Mouse (Mus musculus): ENCODE results near the gene Sla2.
A peak's percentile ranks its signal among the peaks of the same experiment; 100 is the strongest.

DNA sequence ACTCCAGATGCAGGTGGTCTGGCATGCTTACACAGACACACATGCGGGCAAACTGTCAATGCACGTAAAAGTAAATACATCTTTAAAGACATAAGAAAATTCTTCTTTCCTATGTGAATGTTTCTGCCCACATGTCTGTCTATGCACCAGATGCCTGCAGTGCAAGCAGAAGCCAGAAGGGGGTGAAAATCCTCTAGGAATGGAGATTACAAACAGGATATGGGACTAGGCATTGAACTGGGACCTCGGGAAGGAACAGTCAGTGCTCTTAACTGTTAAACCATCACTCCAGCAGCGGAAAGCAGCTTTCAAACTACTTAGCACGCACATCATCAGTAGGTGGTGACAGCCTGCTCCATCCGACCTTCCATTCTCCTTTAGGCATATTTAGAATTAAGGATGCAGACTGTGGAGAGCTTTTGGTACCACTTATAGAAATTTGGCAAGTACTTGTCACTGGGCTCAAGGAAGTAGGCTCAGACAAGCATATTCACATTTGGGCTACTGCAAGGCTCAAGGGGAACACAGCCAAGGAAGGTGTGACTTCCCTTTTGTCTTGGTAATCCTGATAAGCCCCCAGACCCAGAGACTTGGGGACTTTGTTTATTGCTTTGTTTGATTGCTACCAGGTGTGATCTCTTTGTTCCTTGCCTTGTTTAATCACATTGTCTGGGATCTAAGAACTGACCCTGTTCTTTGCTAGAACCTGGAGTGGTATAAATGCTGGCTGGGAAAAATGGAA is 18.2 kb upstream of the Sla2 start:
- TF ChIP-seq POLR2A (IDR thresholded peaks at IDR 0.05; ENCODE audit: extremely low read depth, insufficient read depth, low read length) (no peak), CTCF (IDR thresholded peaks at IDR 0.05; ENCODE audit: extremely low read depth, insufficient read depth, low read length) (peak; percentile 71)

Data from cortical plate, adult 2 months (tissue).